Mouse (Mus musculus): ENCODE data around the gene Atat1.

GRCm38 (mm10) chr17:35918276-35919059 is 8.6 kb upstream of the Atat1 start:
- TF ChIP-seq EP300 (IDR thresholded peaks at IDR 0.05; ENCODE audit: low read depth) = no peak; the same call in 1 of the 2 replicates
- TF ChIP-seq CTCF (IDR thresholded peaks at IDR 0.05; ENCODE audit: low read depth) = no peak
